Mouse (Mus musculus) spleen, adult 18-20 months (tissue): ENCODE data around the gene Hirip3.

ENCODE experiments used
- DNase-seq, 2 experiments: peaks; one replicate each; pipeline ENCODE4 v3.0.0; 2022; ENCODE audit warnings: mixed read lengths in 2 of 2

The Hirip3 gene

GRCm38 (mm10) chr7:126861429-126862130 is at the start of gene Hirip3:
TSS of gene Hirip3 (plus strand) at chr7:126861972.
- peak; percentile 89 to 97 for DNase-seq

- DNase-seq = no peak
Measured at GRCm38 (mm10) chr7:126815726-126816222, 46.0 kb upstream of the Hirip3 start.

GRCm38 (mm10) chr7:126816494-126816893 is 45.3 kb upstream of the Hirip3 start:
- DNase-seq = no peak

GRCm38 (mm10) chr7:126817595-126817994 is 44.2 kb upstream of the Hirip3 start:
- no peak for DNase-seq

DNA sequence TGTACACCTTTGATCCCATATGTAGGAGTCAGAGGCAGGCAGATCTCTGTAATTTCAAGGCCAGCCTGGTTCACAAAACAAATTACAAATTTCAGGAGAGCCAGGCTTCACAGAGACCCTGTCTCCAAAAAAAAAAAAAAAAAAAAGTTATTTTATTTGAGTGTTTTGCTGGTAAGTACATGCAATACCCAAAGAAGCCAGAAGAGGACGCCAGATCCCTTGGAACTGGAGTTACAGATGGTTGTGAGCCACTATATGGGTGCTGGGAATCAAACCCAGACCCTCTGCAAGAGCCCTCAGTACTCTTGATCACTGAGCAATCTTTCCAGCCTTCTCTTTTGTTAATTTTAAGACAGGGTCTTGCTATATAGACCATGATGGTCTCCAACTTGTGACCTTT is 43.0 kb upstream of the Hirip3 start:
- DNase-seq = no peak

GRCm38 (mm10) chr7:126821835-126822511 is 39.8 kb upstream of the Hirip3 start:
- peak; percentile 55 to 80 for DNase-seq

GRCm38 (mm10) chr7:126822741-126823140 is 39.0 kb upstream of the Hirip3 start:
- no peak for DNase-seq

DNA sequence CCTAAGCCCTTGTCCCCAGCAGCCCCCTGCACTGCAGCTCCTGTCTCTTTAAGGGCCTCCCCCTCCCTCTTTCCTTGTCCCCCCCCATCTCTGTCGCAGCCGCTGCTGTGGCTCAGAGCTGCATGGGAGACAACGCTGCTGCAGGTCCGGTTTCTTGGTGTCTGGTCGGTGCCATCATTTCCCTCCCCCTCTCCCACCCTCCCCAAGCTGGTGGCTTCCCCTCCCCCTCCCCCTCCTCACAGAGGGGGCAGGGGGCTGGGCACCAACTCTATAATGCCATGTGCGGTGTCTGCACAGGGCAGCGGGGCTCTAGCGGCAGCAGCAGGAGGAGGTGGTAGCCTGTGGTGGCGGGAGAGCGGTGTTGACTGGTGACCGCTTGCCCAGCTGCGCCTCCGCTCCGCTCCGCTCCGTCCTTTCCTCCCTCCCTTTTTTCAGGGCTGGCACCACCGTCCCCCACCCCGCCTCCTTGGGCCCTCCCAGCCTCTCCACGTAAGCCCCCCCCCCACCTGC is 38.5 kb upstream of the Hirip3 start:
- no peak for DNase-seq

DNA sequence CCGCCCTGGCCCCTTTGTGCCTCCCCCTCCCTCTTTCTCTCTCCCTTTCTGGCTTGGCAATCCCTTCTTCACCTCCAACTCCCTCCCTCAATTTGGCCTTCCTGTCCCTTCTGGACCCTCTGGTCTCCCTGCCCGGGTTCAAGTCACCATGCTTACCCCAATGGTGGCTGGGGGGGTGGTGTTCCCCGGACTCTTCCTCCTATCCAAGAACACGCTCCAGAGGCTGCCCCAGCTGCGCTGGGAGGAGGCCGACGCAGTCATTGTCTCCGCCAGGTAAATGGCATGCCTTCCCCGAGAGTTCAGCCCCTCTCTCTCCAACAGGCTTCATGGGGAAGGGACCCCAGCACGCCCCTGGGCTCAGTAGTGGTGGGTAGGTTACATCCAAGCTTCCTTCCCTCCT is 37.8 kb upstream of the Hirip3 start:
- DNase-seq = no peak

GRCm38 (mm10) chr7:126825403-126825802 is 36.4 kb upstream of the Hirip3 start:
- no peak for DNase-seq

DNA sequence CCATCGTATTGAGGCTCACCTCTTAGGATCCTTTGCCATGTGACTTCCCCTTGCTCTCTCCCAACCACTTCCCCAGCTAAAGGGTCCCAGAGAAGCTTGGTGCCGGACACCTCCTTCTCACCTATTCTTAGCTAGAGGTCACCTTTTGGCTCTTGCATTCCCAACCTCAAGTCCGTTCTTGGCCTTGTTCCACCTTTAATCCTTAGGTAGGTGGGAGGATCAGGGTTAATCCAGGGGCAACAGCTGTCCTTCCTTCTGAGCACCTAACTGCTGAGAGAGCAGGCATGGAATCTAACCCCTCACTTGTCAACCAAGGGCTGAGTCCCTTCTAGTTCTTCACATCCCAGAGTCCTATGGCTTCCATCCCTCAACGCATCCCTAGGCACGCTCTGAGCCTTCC is 35.8 kb upstream of the Hirip3 start:
- DNase-seq = no peak

- no peak for DNase-seq
Measured at GRCm38 (mm10) chr7:126831539-126831938, 30.2 kb upstream of the Hirip3 start, which contains the start of gene 4930451I11Rik. TSS of gene 4930451I11Rik (minus strand) at chr7:126831639.

- peak; percentile 52 to 75 for DNase-seq
Measured at GRCm38 (mm10) chr7:126832036-126832598, 29.7 kb upstream of the Hirip3 start.

DNA sequence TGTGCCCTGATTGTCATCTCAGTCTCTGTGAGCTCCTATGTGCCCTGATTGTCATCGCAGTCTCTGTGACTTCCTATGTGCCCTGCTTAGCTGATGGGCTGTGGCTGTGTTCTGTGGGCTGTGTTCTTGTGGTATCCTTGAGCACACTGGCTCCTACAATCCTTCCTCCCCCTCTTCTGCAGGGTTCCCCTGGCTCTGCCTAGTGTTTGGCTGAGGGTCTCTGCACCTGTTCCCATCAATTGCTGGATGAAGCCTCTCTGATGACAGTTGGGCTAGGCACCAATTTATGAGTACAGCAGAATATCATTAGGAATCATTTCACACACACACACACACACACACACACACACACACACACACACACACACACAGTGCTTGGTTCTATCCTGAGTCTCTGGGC is 28.5 kb upstream of the Hirip3 start:
- no peak for DNase-seq

- DNase-seq = no peak
Measured at GRCm38 (mm10) chr7:126843276-126843675, 18.5 kb upstream of the Hirip3 start.

DNA sequence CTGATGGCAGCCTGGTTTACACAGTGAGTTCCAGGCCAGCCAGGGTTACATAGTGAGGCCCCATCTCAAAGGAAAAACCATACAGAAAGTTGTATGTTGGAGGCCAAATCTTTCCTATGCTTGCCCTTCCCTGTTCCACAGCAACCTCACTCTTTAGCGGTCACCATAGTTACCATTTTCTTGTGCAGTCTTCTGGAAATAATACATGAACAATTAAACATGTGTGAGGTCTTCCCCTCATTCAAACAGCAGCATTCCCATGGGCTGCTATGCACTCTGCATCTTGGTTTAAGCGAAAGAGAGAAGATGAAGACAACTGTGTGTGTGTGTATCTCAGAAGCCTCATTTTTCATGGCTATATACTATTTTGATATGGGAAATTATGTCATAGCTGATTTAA is 16.3 kb upstream of the Hirip3 start:
- no peak for DNase-seq

DNA sequence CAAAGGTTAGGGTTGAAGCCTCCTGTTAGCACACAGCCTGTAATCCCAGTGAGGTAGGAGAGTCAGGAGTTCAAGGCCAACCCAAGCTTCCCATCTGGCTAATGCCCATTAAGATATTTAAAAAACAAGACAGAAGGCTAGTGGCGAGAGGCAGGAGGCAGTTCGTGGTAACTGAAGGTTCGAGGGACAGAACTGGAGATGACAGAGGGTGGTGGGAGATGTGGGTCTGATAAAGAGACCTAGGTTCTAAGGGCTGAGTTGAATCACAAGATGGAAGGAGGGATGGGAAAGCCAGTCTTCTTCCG is 14.7 kb upstream of the Hirip3 start, which contains the start of gene Doc2a:
TSS of gene Doc2a (plus strand) at position 301 of the 305 bp plus-strand sequence.
- DNase-seq = no peak

DNA sequence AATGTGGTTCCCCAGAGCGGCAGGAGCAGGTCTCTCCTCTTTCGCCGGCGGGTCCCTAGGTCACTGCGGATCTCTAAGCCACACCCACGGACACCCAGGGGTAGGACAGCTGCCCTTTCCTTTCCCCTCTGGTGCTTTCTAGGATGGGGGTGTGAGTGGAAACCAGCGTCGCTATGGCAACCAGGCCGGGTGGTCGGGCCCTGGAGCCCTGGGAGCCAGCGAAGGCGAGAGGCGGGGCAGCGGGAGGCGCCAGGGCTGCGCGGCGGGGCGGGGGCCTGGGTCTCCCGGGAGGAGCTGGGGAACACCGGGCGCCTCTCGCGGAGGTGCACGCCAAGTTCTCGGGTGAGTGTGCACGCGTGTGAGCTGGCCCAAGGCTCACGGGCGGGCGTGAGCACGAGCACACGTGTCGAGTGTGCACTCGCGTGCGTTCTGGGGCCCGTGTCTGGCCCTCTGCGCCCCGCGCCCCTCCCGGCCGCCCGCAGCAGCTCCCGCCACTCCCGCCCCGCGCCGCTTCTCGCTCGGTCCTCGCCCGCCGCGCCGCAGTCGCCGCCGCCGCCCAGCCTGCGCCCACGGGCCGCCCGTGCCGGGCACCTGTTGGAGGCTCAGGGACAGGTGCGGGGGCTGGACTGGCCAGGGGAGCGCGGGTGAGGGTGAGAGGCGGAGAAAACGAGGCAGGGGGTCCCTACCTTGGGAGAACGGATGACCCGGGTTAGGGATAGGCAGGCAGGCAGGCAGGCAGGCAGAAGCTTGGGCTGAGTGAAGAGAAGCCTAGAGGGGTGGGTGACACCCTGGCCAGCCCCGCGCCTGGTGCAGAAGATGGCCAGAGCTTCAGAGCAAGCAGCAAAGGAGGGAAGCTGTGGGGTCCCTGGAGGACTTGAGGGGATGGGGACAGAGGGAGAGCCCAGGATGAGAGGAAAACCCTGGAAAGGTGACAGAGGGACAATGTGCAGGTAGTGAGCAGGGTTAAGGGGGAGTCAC is 14.1 kb upstream of the Hirip3 start:
- DNase-seq = no peak

DNA sequence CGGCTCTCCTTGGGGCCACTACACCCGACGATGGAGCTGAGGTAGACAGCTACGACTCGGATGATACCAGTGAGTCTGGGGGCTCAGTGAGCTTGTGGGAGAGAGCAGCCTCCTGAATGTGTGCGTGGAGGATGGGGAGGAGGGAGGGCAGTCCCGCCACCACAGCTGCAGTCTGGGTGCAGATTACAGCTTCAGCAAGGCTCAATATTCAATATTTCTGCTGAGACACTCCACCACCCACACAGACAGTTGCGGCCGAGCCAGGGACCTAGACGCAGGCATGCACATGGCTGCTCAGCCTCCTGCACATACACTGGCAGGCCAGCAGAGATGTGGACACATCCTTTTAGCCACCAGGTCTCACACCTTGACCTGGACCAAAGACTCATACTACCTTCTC is 13.0 kb upstream of the Hirip3 start:
- no peak for DNase-seq

DNA sequence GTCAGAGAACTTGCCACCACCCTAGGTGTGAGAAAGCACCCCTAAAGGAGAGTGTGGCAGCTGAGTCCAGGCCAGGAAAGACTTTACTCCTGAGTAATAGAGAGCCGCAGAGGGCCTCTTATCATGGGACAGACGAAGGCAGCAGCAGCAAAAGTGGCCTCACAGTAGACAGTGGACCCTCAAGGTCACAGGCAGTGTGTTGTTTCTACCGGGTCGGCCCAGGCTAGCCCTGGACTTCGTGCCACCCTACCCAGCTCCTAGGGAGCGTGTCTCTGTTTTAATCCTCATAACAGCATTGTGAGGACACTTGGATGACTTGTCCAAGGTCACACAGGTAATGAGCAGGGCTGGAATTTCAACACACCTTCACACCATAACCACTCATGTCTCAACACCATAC is 11.6 kb upstream of the Hirip3 start:
- DNase-seq = no peak

DNA sequence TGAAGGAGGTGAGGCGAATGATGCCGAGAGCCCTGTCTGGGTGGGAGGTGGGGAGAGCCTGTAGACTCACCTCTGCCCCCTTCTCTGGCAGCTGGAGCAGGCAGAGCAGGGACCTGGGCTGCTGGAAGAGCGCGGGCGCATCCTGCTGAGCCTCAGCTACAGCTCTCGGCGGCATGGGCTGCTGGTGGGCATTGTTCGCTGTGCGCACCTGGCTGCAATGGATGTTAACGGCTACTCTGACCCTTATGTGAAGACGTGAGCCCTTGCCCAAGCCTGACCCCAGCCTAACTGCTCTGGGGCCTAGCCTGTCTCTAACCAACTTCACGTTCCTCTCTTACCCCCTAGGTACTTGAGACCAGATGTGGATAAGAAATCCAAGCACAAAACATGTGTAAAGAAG is 10.6 kb upstream of the Hirip3 start:
- no peak for DNase-seq

DNA sequence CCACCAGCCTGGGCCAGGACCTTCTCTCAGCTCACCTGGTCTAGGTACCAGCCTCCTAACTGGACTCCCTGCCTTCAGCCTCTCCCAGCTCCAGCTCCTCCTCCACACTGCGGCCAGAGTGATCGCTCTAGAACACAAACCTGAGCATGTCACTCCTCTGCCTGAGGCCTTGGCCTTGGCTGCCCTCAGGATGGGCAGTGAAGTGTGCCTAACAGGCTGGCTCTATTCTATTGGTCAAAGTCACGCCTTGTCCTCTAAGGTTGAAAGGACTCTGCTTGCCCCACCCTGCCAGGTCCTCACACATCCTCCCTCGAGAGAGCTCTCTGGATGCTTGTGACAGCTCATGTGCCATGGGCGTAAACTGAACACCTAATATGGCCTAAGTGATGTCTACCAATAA is 8.3 kb upstream of the Hirip3 start:
- no peak for DNase-seq

- no peak for DNase-seq
Measured at GRCm38 (mm10) chr7:126855641-126856040, 6.1 kb upstream of the Hirip3 start.
